Mouse (Mus musculus): Measurements from ENCODE around the gene Rfx8. TPM values are rescaled to one million over a fixed set of nuclear protein-coding genes. Genes with fewer than 3 reads are reported as not detected.
A peak's percentile ranks its signal among the peaks of the same experiment; 100 is the strongest.

The Rfx8 gene
- total RNA-seq, 1 experiment = not detected

- TF ChIP-seq ZC3H11A (IDR thresholded peaks at IDR 0.05; ENCODE audit: borderline replicate concordance, low read depth, low read length) (no peak), CHD2 (IDR thresholded peaks at IDR 0.05; ENCODE audit: low read depth, low read length) (no peak), MAFK (IDR thresholded peaks at IDR 0.05; ENCODE audit: insufficient read depth, low read depth, low read length) (no peak), ZNF384 (IDR thresholded peaks at IDR 0.05; ENCODE audit: low read depth, low read length) (no peak), HCFC1 (IDR thresholded peaks at IDR 0.05; ENCODE audit: borderline replicate concordance, insufficient read depth, low read length) (no peak)
- in situ Hi-C loops (cut with MboI; ENCODE audit: low sequenced_read_pairs in 2 of 2, unreplicated experiment in 2 of 2) = no loop called here
- no peak for DNase-seq (ENCODE audit: low read depth, low spot score)
- no peak overlapping the region for H3K9ac ChIP-seq (ENCODE audit: insufficient read depth, low read depth, low read length, poor library complexity, severe bottlenecking)
- no peaks in the 10 kb centered on the region for H3K4me1 ChIP-seq (ENCODE audit: control insufficient read depth in 2 of 2, insufficient read depth in 2 of 2, low read length in 2 of 2, poor library complexity in 1 of 2)
- no peaks in the 10 kb centered on the region for H3K36me3 ChIP-seq (ENCODE audit: control insufficient read depth, insufficient read depth, low read length, poor library complexity, severe bottlenecking)
- no peak overlapping the region for H3K27ac ChIP-seq (ENCODE audit: insufficient read depth, low read depth, low read length, poor library complexity, severe bottlenecking)
- H3K4me3 ChIP-seq (ENCODE audit: insufficient read depth in 1 of 2, low read depth in 1 of 2, low read length in 2 of 2, poor library complexity in 1 of 2, severe bottlenecking in 1 of 2) = no peak overlapping the region
- H3K9me3 ChIP-seq (ENCODE audit: control insufficient read depth, insufficient read depth, low read depth, low read length) = no peaks in the 10 kb centered on the region
Observed at GRCm38 (mm10) chr1:39729919-39730318, 9.1 kb upstream of the Rfx8 start.

DNA sequence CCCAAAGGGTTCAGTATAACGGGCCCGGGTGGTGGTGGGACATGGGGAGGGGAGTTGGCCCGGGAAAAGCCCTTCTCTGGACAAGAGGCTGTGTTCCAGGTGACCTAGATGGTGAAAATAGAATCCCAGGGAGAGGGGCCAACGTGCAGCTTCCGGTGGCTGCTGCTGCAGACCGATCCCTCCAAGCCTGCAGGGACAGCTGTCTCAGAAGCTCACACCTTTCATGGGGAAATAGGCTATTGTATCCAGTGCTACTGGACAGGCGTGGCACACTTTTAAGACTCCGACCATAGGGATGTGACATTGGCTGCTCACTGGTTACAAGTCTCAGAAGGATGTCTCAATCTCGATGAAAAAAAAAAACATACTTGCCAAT, 542 bp upstream of the Rfx8 start:
- peak overlapping the region; percentile 61 to 66 for H3K4me3 ChIP-seq (ENCODE audit: insufficient read depth in 1 of 2, low read depth in 1 of 2, low read length in 2 of 2, poor library complexity in 1 of 2, severe bottlenecking in 1 of 2)
- DNase-seq (ENCODE audit: low read depth, low spot score) = no peak
- H3K9ac ChIP-seq (ENCODE audit: insufficient read depth, low read depth, low read length, poor library complexity, severe bottlenecking) = no peak overlapping the region
- peaks cover 0 to 6% of the 10 kb centered on the region in 2 experiments; a peak in 2 of 4 replicates for H3K4me1 ChIP-seq (ENCODE audit: control insufficient read depth in 2 of 2, insufficient read depth in 2 of 2, low read length in 2 of 2, poor library complexity in 1 of 2)
- TF ChIP-seq MAFK (IDR thresholded peaks at IDR 0.05; ENCODE audit: insufficient read depth, low read depth, low read length) = no peak
- no peak for TF ChIP-seq ZNF384 (IDR thresholded peaks at IDR 0.05; ENCODE audit: low read depth, low read length)
- no peak for TF ChIP-seq CHD2 (IDR thresholded peaks at IDR 0.05; ENCODE audit: low read depth, low read length)
- H3K36me3 ChIP-seq (ENCODE audit: control insufficient read depth, insufficient read depth, low read length, poor library complexity, severe bottlenecking) = no peaks in the 10 kb centered on the region
- no peak overlapping the region for H3K27ac ChIP-seq (ENCODE audit: insufficient read depth, low read depth, low read length, poor library complexity, severe bottlenecking)
- in situ Hi-C loops (cut with MboI; ENCODE audit: low sequenced_read_pairs in 2 of 2, unreplicated experiment in 2 of 2) = no loop called here
- no peaks in the 10 kb centered on the region for H3K9me3 ChIP-seq (ENCODE audit: control insufficient read depth, insufficient read depth, low read depth, low read length)

DNA sequence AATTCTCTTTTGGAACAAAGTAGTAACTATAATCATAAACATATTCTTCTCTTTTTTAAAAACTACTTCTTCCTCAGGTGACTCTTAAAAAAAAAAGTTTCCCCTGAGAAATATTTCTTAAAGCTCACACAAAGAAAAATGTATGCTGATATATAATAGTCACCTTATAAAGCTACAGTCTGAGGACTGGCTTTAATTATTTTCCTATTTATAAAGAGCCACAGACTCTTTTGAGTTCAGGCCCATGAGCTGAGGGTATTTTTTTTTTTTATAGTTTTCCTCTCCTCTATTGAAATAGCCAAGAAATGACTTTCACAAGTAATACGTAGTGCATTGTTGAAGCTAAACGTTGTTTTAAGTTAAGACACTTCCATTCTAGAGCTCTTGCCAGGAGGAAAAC, 611 bp downstream of the Rfx8 start:
- TF ChIP-seq ZC3H11A (IDR thresholded peaks at IDR 0.05; ENCODE audit: borderline replicate concordance, low read depth, low read length) = no peak
- TF ChIP-seq HCFC1 (IDR thresholded peaks at IDR 0.05; ENCODE audit: borderline replicate concordance, insufficient read depth, low read length) = no peak
- TF ChIP-seq ZNF384 (IDR thresholded peaks at IDR 0.05; ENCODE audit: low read depth, low read length) = no peak
- TF ChIP-seq MAFK (IDR thresholded peaks at IDR 0.05; ENCODE audit: insufficient read depth, low read depth, low read length) = no peak
- no peak for TF ChIP-seq CHD2 (IDR thresholded peaks at IDR 0.05; ENCODE audit: low read depth, low read length)
- Histone ChIP-seq H3K4me1 (ENCODE audit: control insufficient read depth in 2 of 2, insufficient read depth in 2 of 2, low read length in 2 of 2, poor library complexity in 1 of 2) (peaks cover 0 to 6% of the 10 kb centered on the region in 2 experiments; a peak in 2 of 4 replicates), H3K9me3 (ENCODE audit: control insufficient read depth, insufficient read depth, low read depth, low read length) (no peaks in the 10 kb centered on the region), H3K27ac (ENCODE audit: insufficient read depth, low read depth, low read length, poor library complexity, severe bottlenecking) (no peak overlapping the region), H3K36me3 (ENCODE audit: control insufficient read depth, insufficient read depth, low read length, poor library complexity, severe bottlenecking) (no peaks in the 10 kb centered on the region), H3K4me3 (ENCODE audit: insufficient read depth in 1 of 2, low read depth in 1 of 2, low read length in 2 of 2, poor library complexity in 1 of 2, severe bottlenecking in 1 of 2) (peak overlapping the region; percentile 61 to 66), H3K9ac (ENCODE audit: insufficient read depth, low read depth, low read length, poor library complexity, severe bottlenecking) (no peak overlapping the region)
- no peak for DNase-seq (ENCODE audit: low read depth, low spot score)
- in situ Hi-C loops (cut with MboI; ENCODE audit: low sequenced_read_pairs in 2 of 2, unreplicated experiment in 2 of 2) = no loop called here

GRCm38 (mm10) chr1:39715551-39715950, 5.2 kb downstream of the Rfx8 start:
- no peak overlapping the region for H3K27ac ChIP-seq (ENCODE audit: insufficient read depth, low read depth, low read length, poor library complexity, severe bottlenecking)
- no peaks in the 10 kb centered on the region for H3K36me3 ChIP-seq (ENCODE audit: control insufficient read depth, insufficient read depth, low read length, poor library complexity, severe bottlenecking)
- no peak for TF ChIP-seq ZC3H11A (IDR thresholded peaks at IDR 0.05; ENCODE audit: borderline replicate concordance, low read depth, low read length)
- no peak for TF ChIP-seq CHD2 (IDR thresholded peaks at IDR 0.05; ENCODE audit: low read depth, low read length)
- TF ChIP-seq ZNF384 (IDR thresholded peaks at IDR 0.05; ENCODE audit: low read depth, low read length) = no peak
- TF ChIP-seq MAFK (IDR thresholded peaks at IDR 0.05; ENCODE audit: insufficient read depth, low read depth, low read length) = no peak
- no peak for TF ChIP-seq HCFC1 (IDR thresholded peaks at IDR 0.05; ENCODE audit: borderline replicate concordance, insufficient read depth, low read length)

GRCm38 (mm10) chr1:39714729-39715128, 6.1 kb downstream of the Rfx8 start:
- Histone ChIP-seq H3K27ac (ENCODE audit: insufficient read depth, low read depth, low read length, poor library complexity, severe bottlenecking) (no peak overlapping the region), H3K36me3 (ENCODE audit: control insufficient read depth, insufficient read depth, low read length, poor library complexity, severe bottlenecking) (no peaks in the 10 kb centered on the region), H3K4me3 (ENCODE audit: insufficient read depth in 1 of 2, low read depth in 1 of 2, low read length in 2 of 2, poor library complexity in 1 of 2, severe bottlenecking in 1 of 2) (no peak overlapping the region), H3K4me1 (ENCODE audit: control insufficient read depth in 2 of 2, insufficient read depth in 2 of 2, low read length in 2 of 2, poor library complexity in 1 of 2) (peaks cover 0 to 2% of the 10 kb centered on the region in 2 experiments; a peak in 1 of 4 replicates), H3K9ac (ENCODE audit: insufficient read depth, low read depth, low read length, poor library complexity, severe bottlenecking) (no peak overlapping the region), H3K9me3 (ENCODE audit: control insufficient read depth, insufficient read depth, low read depth, low read length) (no peaks in the 10 kb centered on the region)
- DNase-seq (ENCODE audit: low read depth, low spot score) = no peak
- TF ChIP-seq MAFK (IDR thresholded peaks at IDR 0.05; ENCODE audit: insufficient read depth, low read depth, low read length) = no peak
- TF ChIP-seq ZNF384 (IDR thresholded peaks at IDR 0.05; ENCODE audit: low read depth, low read length) = no peak
- no peak for TF ChIP-seq ZC3H11A (IDR thresholded peaks at IDR 0.05; ENCODE audit: borderline replicate concordance, low read depth, low read length)
- TF ChIP-seq CHD2 (IDR thresholded peaks at IDR 0.05; ENCODE audit: low read depth, low read length) = no peak
- in situ Hi-C loops (cut with MboI; ENCODE audit: low sequenced_read_pairs in 2 of 2, unreplicated experiment in 2 of 2) = no loop called here

More at GRCm38 (mm10) chr1:39715551-39715950, 5.2 kb downstream of the Rfx8 start:
- Histone ChIP-seq H3K9me3 (ENCODE audit: control insufficient read depth, insufficient read depth, low read depth, low read length) (no peaks in the 10 kb centered on the region), H3K9ac (ENCODE audit: insufficient read depth, low read depth, low read length, poor library complexity, severe bottlenecking) (no peak overlapping the region), H3K4me3 (ENCODE audit: insufficient read depth in 1 of 2, low read depth in 1 of 2, low read length in 2 of 2, poor library complexity in 1 of 2, severe bottlenecking in 1 of 2) (no peak overlapping the region), H3K4me1 (ENCODE audit: control insufficient read depth in 2 of 2, insufficient read depth in 2 of 2, low read length in 2 of 2, poor library complexity in 1 of 2) (peaks cover 0 to 2% of the 10 kb centered on the region in 2 experiments; a peak in 2 of 4 replicates)
- DNase-seq (ENCODE audit: low read depth, low spot score) = no peak
- in situ Hi-C loops (cut with MboI; ENCODE audit: low sequenced_read_pairs in 2 of 2, unreplicated experiment in 2 of 2) = no loop called here

Data from ES-E14 (cell line).